Mouse (Mus musculus) spleen, adult 10 weeks (tissue): ENCODE results near the gene Tmem94. TPM values are rescaled to one million over a fixed set of nuclear protein-coding genes. Genes with fewer than 3 reads are reported as not detected.

Experiments used
- polyA plus RNA-seq: library from polyadenylated mRNA; stranded (reverse); fragments of 350-450 nt; fragmentation: Illumina TruSeq; extraction: RNeasy Lipid Tissue Mini Kit (QIAGEN cat#74804); gene quantifications from one replicate; pipeline ENCODE4 v1.2.3, GENCODE M21; 2015; ENCODE audit warnings: low replicate concordance; ENCODE audit not compliant: insufficient read depth

The Tmem94 gene
- polyA plus RNA-seq = 7.2 TPM

GRCm38 (mm10) chr11:115765103-115765606 is at the start of gene Tmem94:
Gene Tmem94, plus strand, starts transcription at chr11:115765433.

GRCm38 (mm10) chr11:115813507-115814296 is 48.5 kb downstream of the Tmem94 start, which contains the start of gene Caskin2:
Gene Caskin2, minus strand, starts transcription at chr11:115813639.

DNA sequence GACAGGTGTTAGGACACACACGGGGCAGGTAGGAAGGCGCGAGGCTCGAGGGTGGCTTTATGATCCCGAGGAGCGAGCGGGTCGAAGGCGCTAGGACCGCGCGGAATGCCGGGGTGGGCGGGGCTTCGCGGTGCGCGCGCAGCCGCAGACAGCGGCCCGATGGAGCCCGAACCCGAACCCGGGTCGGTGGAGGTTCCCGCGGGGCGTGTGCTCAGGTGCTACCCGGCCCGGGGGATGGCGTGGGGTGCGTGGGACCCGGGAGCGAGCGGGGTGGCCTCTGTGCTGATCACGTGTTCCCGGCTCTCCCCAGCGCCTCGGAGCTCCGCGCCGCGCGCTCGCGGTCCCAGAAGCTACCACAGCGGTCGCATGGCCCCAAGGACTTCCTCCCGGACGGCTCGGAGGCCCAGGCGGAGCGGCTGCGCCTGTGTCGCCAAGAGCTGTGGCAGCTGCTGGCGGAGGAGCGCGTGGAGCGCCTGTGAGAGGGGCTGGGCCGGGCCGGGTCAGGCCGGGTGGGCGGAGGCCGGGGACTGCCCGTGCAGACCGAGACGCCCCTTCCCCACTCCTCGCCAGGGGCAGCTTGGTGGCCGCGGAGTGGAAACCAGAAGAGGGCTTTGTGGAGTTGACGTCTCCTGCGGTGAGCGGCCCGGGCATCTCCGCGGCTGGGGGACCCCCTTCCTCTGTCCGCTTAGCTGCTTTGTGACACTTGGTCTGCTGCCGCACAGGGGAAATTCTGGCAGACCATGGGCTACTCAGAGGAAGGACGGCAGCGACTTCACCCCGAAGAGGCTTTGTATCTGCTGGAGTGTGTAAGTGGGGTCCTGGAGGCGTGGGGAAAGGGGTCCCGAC is 49.6 kb downstream of the Tmem94 start, which contains the start of gene Tsen54:
Tsen54 (plus strand) TSS at position 120 of the 846 bp plus-strand sequence.

GRCm38 (mm10) chr11:115823774-115824740 is 58.8 kb downstream of the Tmem94 start, which contains the start of gene Llgl2:
Gene Llgl2, plus strand, starts transcription at chr11:115824049.

Other genes starting within 250 kb of the Tmem94 start
- 663 TPM for gene Sumo2, start 229.2 kb upstream of the Tmem94 start, polyA plus RNA-seq
- gene Nup85, start 201.0 kb upstream of the Tmem94 start, polyA plus RNA-seq = 89.0 TPM
- gene Mrps7, start 161.5 kb upstream of the Tmem94 start, polyA plus RNA-seq = 23.8 TPM
- gene Gga3, start 161.4 kb upstream of the Tmem94 start, polyA plus RNA-seq = 52.1 TPM
- 145 TPM for gene Mif4gd, start 152.5 kb upstream of the Tmem94 start, polyA plus RNA-seq
- gene Slc25a19, start 137.1 kb upstream of the Tmem94 start, polyA plus RNA-seq = 58.5 TPM
- gene Grb2, start 56.8 kb upstream of the Tmem94 start, polyA plus RNA-seq = 264 TPM
- 3.5 TPM for gene Caskin2, start 48.2 kb downstream of the Tmem94 start, polyA plus RNA-seq
- gene Tsen54, start 49.3 kb downstream of the Tmem94 start, polyA plus RNA-seq = 7.3 TPM
- gene Llgl2, start 58.6 kb downstream of the Tmem94 start, polyA plus RNA-seq = 7.2 TPM
- 0.15 TPM for gene Myo15b, start 93.0 kb downstream of the Tmem94 start, polyA plus RNA-seq
- gene Smim5, start 134.5 kb downstream of the Tmem94 start, polyA plus RNA-seq = 4.9 TPM
- 0.35 TPM for gene Smim6, start 146.6 kb downstream of the Tmem94 start, polyA plus RNA-seq
- 46.2 TPM for gene Sap30bp, start 167.8 kb downstream of the Tmem94 start, polyA plus RNA-seq
- 26.4 TPM for gene Recql5, start 168.0 kb downstream of the Tmem94 start, polyA plus RNA-seq
- 0.68 TPM for gene Itgb4, start 209.3 kb downstream of the Tmem94 start, polyA plus RNA-seq
- 1.7 TPM for gene Galk1, start 247.3 kb downstream of the Tmem94 start, polyA plus RNA-seq